Mouse (Mus musculus) kidney, postnatal 4 days (tissue): ENCODE data around the gene A2ml1.
"Not testable (repeated sequence)": the region's sequence is repeated elsewhere in the genome, so short reads cannot be mapped to it uniquely, and the experiment has no call there.

Experiments used
- DNase-seq, 2 experiments: peaks; one replicate each; pipeline ENCODE4 v3.0.0; 2021; ENCODE audit warnings: mixed read lengths in 2 of 2

A2ml1 gene

DNA sequence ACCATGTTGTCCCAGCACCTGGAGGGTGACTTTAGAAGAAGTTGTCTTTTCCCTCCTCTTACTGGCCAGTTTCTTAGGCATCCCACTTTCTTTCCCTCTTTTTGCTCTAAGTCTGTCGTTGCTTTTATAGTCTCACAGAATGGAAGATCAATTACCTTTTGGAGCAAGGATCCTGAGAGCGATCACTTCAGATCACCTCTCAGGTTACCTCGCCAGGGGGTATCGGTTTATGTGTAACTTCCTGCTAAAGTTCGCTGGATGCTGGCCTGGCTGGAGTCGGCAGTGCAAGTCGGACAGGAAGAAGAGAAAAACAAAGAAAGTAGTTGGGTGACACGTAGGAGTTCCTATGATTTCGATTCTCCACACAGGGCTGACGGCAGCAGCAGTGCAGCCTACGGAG is at the start of gene A2ml1:
Gene A2ml1, minus strand, starts transcription at position 101 of the 400 bp plus-strand sequence.
- DNase-seq: peak in 1 of 2 experiments; percentile 10

DNA sequence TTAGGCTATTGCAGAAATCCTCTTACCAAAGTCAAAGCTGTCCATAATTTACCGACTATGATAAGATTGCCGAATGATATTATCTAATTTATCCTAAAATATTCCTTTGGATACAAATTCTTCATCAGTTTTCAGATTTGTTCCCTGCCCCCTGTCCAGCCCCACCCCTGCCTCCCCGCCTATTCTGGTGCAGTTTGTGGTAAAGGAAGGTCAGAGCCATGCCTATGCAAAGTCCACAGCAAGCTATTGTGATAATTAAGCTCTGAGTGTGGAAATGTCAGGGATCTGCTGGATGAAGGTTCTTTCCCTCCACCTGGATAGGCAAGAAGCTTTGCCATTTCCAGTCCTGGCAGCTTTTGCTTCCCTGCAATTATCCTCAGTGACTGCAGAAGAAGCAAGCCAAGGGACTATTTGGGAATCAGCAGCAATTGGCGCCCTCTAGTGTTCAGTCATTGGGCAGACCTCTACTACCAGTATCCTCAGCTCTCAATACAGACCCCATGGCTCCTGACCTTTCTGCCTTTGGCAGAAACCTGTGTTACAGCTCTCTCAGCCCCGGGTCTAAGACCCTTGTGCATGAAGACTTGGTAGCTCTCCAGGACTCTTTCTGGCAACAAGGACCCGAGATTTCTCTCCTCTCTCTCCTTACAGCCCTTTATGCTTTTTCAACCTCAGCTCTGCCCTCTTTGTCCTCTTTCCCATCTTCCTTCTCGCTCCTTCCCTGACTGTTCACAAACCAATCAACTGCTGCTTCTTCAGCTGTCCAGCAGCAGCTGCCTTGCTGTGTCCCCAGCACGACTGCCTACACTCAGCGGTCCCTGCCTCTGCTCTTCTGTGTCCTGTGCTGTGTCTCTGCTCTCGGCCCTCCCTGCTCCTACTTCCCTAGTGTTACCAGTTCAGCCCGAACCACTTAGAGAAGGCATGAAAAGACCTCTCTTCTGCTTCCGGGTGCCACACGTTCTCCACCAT is 48.6 kb upstream of the A2ml1 start:
- peak; percentile 53 to 68 for DNase-seq

DNA sequence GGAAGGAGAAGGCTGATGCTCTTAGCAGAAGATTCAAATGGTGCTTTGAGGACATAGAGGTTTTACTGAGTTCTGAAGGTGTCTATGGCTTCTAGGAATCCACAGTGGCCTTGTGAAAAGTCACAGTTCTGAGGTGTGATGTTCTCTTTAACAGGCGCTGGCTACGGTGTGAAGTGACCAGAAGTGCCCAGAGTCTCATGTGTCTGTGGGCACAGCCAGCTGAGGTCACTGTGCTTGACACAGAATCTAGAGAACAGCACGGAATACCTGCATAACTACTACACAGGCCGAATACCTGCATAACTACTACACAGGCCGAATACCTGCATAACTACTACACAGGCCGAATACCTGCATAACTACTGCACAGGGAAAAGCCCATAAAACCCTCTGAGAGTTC is 43.8 kb upstream of the A2ml1 start:
- not testable (repeated sequence) for DNase-seq

DNA sequence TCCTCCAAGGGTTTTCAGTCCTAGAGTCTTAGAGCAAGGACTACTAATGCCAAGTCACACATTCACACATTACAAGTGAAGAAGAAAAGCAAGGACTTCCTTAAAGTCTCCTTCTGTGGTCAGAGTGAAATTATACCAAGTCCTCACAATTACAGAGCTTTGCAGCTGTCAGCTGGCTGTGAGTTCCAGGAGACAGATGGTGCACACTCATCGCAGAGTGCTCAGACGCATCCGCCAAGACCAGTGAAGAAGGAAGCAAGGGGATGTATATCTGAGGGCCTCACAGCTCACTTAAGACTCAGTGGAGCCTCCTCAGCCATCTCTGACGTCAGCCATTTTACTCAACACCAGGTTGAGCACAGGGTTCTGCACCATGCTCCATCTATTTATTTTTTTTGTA is 43.0 kb upstream of the A2ml1 start:
- no peak for DNase-seq

DNA sequence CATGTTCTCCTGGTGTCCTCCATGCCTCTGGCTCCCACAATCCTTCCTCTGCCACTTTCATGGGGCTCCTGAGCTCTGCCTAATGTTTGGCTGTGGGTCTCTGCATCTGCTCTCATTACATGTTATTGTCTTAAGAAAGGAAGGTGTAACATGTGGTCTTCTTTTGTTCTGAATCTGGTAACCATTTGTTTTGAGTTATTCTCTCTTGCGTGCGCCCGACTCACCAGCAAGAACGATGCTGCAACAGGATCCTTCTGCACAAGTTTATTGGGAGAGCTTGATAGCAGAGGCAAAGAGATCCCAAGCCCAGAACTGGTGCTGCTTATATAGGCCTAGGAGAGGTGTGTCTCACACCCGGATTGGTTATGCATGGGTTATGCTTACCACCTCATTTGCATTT is 42.0 kb upstream of the A2ml1 start, which contains the start of gene Klrb1a:
Gene Klrb1a, minus strand, starts transcription at position 101 of the 400 bp plus-strand sequence.
- not testable (repeated sequence) for DNase-seq

DNA sequence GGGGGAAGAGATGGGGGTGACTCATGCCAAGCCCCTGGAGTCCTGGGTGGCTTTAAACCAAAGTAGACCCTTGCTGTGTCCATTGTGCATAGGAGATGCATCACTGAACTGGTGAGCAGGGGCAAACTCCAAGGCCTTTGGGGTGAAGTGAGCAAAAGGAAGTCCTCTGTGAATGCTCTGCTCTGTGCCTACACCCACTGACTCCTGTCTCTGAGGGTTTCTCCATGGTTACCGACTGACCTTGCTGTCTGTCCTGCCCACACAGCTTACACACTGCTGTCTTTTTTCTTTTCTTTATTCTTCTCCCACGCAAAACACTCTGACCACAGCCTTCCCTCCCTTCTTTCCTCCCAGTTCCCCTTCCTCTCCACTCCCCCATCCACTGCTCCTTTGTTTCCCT is 41.3 kb upstream of the A2ml1 start:
- no peak for DNase-seq

DNA sequence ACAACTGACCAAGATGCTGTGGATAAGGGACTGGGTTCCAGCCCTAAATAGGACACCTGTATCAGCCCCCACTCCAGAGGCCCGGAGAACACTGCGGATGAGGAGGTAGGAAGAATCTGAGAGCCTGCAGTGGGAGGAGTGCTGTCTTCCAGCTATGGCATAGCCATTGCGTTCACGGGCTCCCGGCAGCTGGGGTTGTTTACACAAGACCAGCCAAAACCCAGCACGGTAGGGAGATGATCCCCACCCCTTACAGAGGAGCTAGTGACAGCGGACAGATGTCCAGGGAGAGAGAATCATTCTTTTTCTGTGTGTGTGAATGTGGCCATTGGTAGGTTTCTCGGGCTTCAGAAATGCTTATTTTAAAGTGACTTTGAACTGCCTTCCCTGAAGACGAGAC is 24.9 kb upstream of the A2ml1 start:
- peak in 1 of 2 experiments; percentile 23 for DNase-seq

DNA sequence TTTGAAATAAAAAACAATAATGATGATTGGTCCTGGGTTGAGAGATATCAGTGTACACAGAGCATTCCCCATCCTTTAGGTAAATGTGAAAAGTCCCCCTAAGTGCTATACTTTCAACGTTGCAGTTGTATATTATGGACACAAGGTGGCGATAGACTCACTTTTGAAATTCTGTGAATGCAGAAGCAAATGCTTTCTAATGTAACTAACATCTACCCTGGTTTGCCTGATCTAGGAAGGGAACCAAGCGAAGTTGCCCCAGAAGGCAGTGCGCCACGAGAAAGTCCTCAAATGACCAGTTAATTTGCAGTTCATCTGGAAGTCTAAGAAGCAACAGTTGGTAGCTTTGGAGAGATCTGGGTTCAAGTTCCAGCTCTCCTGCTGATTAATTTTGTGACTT is 23.1 kb upstream of the A2ml1 start:
- DNase-seq: peak in 1 of 2 experiments; percentile 28

DNA sequence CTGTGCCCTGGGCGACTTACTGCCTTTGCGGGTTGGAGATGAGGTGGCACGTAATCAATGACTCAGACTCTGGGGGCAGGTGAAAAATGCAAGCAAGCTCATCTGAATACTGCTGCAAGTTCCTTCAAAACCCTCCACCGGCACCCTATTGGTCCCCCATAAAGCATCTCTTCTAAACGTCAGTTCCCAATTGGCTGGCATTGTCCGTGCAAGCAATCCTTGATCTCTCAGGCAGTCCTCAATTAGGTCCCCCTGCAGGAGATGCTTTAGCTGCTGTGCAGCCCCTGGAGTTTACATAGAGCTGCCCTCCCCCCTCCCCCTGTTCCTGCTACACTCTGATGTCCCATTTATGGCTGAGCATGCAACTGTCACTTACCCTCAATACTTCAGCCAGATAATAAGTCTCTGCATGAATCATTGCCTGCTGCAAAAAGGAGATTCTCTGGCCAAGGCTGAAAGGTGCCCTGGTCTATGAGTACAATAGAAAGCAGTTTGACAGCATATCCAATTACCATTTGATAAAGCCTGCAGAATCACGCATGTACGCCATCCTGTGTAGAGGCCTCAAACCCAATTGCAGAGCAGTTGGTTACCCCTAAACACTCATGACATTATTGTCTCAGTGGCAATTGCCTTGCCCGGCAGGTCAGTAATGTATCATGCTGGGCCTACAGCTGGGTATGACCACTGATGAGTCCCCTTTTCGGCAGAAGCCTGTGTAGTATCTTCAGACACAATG is 21.2 kb upstream of the A2ml1 start:
- no peak for DNase-seq

DNA sequence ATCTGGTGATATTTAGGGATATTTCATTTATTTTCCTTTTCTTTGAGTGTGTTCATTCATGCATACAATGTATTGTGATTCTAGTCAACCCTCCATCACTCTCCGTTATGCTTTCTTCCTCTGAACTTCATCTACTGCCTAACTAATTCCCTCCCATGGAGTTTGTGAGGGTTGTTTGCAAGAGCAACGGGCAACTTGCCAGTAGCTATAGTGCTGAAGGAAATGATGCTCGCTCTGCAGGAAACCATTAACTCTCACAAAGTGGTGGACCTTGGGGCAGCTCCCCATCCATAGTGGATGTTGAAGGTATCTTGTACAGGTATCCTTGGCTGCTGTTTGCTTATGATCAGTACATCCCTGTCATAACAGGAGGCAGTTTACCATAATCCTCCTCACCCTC is 20.6 kb upstream of the A2ml1 start:
- peak; percentile 19 to 21 for DNase-seq

DNA sequence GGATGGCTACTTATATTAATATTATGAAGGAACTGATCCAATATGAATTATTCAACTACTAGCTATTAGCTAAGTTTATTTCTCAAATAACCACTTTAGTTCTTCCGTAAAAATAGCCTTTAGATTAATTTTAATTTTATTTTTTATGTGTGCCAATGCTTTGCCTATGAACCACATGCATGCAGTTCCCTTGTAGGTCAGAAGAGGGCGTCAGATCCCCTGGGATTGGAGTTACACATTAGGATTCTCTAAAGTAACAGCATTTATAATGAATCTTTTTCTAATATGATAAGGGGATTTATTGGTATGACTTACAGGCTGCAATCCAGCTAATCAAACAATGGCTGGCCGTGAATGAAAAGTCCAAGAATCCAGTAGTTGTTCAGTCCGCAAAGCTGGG is 18.1 kb upstream of the A2ml1 start:
- peak; percentile 39 to 50 for DNase-seq

DNA sequence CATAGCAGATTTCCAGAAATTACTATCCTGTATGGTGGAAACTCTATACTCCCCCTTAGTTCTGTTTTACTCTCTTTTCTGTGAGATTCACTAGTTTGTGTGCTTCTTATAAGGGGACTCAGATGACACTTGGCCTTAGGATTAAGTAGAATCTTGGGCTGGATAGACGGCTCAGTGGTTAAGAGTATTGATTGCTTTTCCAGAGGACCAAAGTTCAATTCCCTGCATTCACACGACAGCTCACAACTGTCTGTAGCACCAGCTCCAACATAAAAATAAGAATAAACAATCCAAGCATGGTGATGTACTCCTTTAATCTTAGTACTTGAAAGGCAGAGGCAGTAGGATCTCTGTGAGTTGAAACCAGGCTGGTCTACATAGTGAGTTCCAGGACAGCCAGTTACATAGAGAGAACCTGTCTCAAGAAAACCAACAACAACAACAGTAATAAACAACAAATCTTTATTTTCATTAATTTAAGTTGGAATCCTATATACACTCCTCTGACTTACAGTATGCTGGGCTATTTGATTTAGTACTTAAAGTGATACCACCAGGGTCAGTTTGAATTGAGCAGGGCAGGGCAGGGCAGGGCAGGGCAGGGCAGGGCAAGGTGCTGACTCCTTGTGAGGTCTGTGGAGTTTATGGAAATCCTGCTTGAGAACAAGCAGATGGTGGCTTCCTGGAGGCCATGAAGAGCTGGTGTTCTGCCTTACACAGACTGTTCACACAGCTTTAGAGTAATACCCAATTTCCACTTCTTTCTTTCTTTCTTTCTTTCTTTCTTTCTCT is 17.0 kb upstream of the A2ml1 start:
- no peak for DNase-seq

DNA sequence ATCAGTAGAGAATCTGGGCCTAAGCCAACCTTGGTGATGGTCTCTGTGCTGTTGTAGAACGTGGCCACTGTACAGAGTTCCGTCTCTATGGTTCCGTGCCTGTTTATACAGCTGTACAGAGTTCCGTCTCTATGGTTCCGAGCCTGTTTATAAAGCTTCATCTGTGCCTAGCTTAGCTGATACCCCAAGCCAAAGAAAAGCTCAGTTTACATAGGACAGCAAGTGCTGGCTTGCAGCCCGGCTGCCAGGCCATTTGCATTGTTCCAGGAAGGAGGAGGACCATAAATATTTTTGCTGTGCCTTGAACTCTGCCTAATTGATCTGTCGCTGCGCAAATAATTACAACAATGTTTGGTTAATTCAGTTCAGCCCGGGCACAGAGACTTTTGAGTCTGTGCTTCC is 15.7 kb upstream of the A2ml1 start:
- peak; percentile 63 to 75 for DNase-seq

DNA sequence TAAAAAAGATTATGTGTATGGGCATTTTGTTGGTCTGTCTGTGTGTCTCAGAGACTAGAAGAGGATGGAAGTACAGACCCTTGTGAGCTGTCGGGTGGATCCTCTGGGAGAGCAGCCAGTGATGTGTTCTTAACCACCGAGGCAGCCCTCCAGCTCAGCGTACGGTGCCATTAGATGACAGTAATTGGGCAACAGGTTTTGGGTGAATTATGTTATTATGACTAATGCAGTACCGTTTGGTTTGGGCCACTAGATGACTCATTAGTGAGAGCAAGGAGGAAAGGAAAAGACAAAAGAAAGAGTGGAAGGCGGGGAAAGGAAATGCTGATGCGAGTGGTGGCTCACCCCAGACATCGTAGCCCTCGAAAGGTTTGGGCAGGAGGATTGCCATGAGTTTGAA is 13.2 kb upstream of the A2ml1 start:
- DNase-seq: no peak

DNA sequence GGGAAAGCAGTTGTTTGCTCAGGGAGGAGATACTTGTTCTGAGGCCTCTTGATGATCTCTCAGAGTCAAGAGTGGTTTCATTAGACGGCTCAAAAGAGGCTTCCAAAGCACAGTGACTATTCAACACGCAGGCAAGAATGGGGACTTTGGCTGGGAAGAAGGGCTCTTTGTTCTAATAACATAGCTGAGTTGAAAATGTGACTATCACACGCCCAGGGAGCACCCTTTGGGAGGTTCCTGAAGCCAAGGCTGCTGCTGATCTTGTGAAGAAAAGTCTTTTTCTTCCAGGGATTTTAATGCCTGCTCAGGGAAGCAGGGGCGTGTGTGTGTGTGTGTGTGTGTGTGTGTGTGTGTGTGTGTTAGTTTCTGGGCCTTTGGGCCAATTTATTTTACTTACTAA is 8.0 kb upstream of the A2ml1 start:
- DNase-seq: no peak

DNA sequence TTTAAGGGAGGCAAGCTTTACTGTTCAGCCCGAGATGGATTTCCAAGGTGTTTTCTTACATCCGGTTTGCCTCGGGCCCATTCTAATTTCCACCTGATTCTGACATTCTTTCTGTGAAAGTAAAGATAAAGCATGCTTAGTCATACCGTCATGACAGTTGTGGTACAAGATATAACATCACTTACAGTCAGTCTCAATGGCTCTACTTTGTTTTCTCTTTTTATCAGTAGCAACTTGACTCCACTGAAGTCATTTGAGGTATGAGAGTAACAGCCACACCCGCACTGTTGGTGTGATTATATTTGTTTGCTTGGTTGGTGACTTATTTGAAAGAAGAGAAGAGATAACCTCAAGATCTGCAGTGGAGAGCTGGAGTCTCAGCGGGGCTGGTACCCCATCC is 6.2 kb upstream of the A2ml1 start:
- no peak for DNase-seq

DNA sequence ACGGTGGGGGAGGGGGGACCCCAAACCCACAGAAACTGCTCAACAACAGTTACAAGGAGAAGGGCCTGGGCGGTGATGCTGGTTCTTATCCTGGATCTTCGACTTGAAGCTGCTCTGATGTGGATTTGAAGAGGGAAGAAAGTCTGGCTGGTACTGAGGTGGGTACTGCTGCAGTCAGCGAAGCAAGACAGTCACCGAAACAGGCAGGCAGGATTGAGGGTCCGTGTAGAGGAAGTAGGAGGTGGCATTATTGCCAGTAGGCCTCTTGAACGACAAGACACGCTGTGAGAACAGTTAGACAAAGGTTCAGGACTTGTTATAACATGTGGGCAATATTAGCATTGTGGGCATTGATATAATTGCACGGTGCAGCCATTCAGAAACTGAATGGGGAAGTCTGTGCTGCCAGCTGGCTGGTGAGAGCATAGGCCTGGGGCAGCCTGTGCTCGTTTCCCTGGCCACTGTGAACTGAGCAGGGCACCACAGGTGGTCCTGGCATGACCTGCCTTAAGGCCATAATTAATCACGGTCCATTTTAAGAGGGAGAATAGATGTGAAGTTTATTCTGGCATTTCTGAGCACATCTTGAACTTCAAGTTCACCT is 4.3 kb upstream of the A2ml1 start:
- no peak for DNase-seq

DNA sequence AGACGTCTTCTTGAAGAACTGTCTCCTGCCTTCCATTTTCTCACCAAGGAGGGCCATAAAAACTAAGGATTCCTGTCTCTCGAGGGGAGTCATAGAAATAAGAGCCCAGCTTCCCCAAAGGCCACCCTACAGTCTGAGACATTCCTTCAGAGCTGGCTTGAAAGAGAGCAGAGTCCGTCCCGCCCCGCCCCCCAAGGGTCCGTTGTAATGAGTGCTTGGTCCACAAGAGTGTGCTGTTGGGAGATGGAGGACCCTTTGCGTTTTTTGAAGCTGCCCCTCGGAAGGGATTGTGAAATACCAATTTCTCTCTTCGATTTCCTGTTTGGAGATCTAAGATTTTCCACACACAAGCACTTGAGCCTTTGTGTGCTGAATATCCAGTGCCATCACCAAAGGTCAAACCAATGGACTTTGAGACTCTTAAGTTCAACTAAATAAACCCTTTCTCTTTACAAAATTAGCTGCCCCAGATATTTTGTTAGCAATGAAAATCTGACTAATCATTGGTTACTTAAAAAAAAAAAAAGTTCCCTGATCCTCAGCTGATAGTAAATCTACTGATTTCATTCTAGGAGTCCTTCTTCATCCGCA is 2.8 kb upstream of the A2ml1 start:
- DNase-seq: peak; percentile 72 to 73

DNA sequence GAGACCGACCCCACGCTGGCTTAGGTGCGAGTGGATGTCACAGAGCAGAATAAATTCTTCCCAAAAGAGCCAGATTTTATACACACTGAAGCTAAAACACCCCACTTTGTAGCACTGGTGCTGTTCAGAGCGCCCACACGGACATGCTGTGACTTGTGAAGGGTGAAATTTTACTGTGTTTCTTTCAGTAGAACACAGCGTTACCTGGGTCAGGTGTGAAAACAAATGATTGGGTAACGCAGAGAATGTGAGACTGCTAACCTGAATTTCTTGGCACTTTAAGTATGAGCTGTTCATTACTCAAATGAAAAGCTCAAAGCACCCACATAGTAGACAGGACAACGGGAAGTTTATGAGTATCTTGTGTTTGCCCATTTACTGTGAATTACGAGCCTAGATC is 4.1 kb downstream of the A2ml1 start:
- DNase-seq: no peak

DNA sequence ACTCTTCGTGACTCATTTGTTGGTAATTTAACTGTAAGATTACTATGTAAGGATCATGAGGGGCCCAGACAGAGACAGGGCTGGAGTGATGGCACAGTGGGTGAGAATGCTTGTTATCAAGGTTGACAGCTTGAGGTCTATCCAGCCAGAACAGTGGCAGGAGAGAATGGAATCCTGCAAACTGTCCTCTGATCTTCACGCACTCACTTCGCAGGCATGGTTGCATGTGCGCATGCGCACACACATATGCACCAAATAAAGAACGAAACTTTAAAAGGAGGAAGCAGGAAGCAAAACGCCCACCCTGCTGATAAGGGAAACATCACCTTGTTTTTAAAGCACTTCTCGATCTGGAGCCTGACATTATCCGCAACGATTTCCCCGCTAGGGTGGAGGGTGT is 14.8 kb downstream of the A2ml1 start:
- no peak for DNase-seq

DNA sequence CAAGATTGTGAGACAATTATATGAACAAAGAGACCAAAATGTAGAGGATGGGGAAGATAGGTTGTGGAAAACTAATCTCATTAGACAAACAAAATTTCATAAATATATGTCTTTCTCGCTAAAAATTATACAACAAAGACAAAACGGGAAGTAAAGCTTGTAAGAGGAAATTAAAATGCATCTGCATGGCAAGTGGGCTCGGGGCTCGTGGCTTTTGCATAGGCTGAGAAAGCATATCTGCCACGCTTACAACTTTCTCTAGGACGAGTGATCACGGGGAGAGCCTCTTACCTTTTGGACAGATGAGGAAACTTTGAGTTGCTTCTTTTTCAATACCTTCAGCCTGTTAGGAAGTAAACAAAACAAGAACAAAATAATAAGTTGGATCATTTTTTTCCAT is 27.4 kb downstream of the A2ml1 start:
- DNase-seq: no peak
